Mouse (Mus musculus) layer of hippocampus, postnatal 14 days (tissue): ENCODE results near the gene Gabrg2. TPM values are rescaled to one million over a fixed set of nuclear protein-coding genes. Genes with fewer than 3 reads are reported as not detected.

ENCODE experiments used
- DNase-seq, 2 experiments: peaks; one replicate each; pipeline ENCODE4 v3.0.0; 2021 to 2022; ENCODE audit warnings: low spot score in 2 of 2, mixed read lengths in 1 of 2
- long read RNA-seq, 2 experiments: library from polyadenylated mRNA; stranded (forward); transcript quantifications; one replicate each; pipeline ENCODE4 v2.0.0; 2021
- total RNA-seq, 2 experiments: library from RNA; stranded (reverse); gene quantifications; 2 replicates each; pipeline ENCODE4 v1.2.3; 2021

Gabrg2 gene
- total RNA-seq, result 100 to 1,000 TPM; 128 to 135 TPM
- long read RNA-seq, experiment 1, full-length matches to known transcripts, result 112 of 121 reads
- long read RNA-seq, experiment 1, partial matches to known transcripts, result 7 of 121 reads
- long read RNA-seq, experiment 1, other reads (novel, unspliced or antisense), result 2 of 121 reads
- long read RNA-seq, experiment 2, full-length matches to known transcripts, result 98 of 124 reads
- long read RNA-seq, experiment 2, partial matches to known transcripts, result 18 of 124 reads
- long read RNA-seq, experiment 2, other reads (novel, unspliced or antisense), result 8 of 124 reads

GRCm38 (mm10) chr11:42000190-42001098, at the start of gene Gabrg2:
Gabrg2 (minus strand) TSS chr11:42000857.
- peak; percentile 54 to 57 for DNase-seq

GRCm38 (mm10) chr11:42048201-42048600, 47.5 kb upstream of the Gabrg2 start:
- peak in 1 of 2 experiments; percentile 4 for DNase-seq

- DNase-seq, result peak; percentile 53 to 59
Measured at GRCm38 (mm10) chr11:41999468-41999881, 1.2 kb downstream of the Gabrg2 start.

- no peak for DNase-seq
Measured at GRCm38 (mm10) chr11:41980152-41980551, 20.5 kb downstream of the Gabrg2 start.

- DNase-seq, result no peak
Measured at GRCm38 (mm10) chr11:41968595-41968994, 32.1 kb downstream of the Gabrg2 start.

- DNase-seq, result no peak
Measured at GRCm38 (mm10) chr11:41962706-41963105, 38.0 kb downstream of the Gabrg2 start.

- DNase-seq, result peak in 1 of 2 experiments; percentile 18
Measured at GRCm38 (mm10) chr11:41953550-41953949, 47.1 kb downstream of the Gabrg2 start.

GRCm38 (mm10) chr11:41951898-41952297, 48.8 kb downstream of the Gabrg2 start:
- no peak for DNase-seq

GRCm38 (mm10) chr11:41945471-41945870, 55.2 kb downstream of the Gabrg2 start:
- DNase-seq, result no peak

GRCm38 (mm10) chr11:41937979-41938378, 62.7 kb downstream of the Gabrg2 start:
- DNase-seq, result peak in 1 of 2 experiments; percentile 31

GRCm38 (mm10) chr11:41918864-41919263, 81.8 kb downstream of the Gabrg2 start:
- DNase-seq, result peak in 1 of 2 experiments; percentile 6

- DNase-seq, result no peak
Measured at GRCm38 (mm10) chr11:41914066-41914465, 86.6 kb downstream of the Gabrg2 start.

GRCm38 (mm10) chr11:41903661-41904060, 97.0 kb downstream of the Gabrg2 start:
- DNase-seq, result no peak

Other genes starting within 250 kb of the Gabrg2 start
- gene Gabra1, start 182.1 kb upstream of the Gabrg2 start, total RNA-seq, result 100 to 1,000 TPM; 250 to 258 TPM